Mouse (Mus musculus) C2C12 (cell line): Measurements from ENCODE around the gene C87499. TPM values are rescaled to one million over a fixed set of nuclear protein-coding genes. Genes with fewer than 3 reads are reported as not detected.
A peak's percentile ranks its signal among the peaks of the same experiment; 100 is the strongest.

ENCODE experiments used
- H3K27me3 ChIP-seq: one replicate; pipeline ENCODE4 v1.6.1; 2011; ENCODE audit not compliant: control insufficient read depth, insufficient read depth, insufficient read length
- H3K36me3 ChIP-seq: one replicate; pipeline ENCODE4 v1.6.1; 2011; ENCODE audit not compliant: control insufficient read depth, insufficient read depth
- H3K4me3 ChIP-seq: one replicate; pipeline ENCODE4 v1.5.1; 2011; ENCODE audit warnings: mild to moderate bottlenecking, control low read depth; ENCODE audit not compliant: poor library complexity, insufficient read depth, severe bottlenecking
- H3K79me2 ChIP-seq: one replicate; pipeline ENCODE4 v1.6.1; 2011; ENCODE audit not compliant: control insufficient read depth, insufficient read depth
- H3K79me3 ChIP-seq: one replicate; pipeline ENCODE4 v1.6.1; 2011; ENCODE audit warnings: low read depth, control low read depth
- H3ac ChIP-seq: one replicate; pipeline ENCODE3; 2011; ENCODE audit warnings: low read depth; ENCODE audit not compliant: control insufficient read depth, insufficient read length
- CEBPB ChIP-seq: IDR thresholded peaks from one replicate; pipeline ENCODE4 v1.6.1; 2011; ENCODE audit warnings: low read depth, mild to moderate bottlenecking, control low read depth, moderate library complexity
- CTCF ChIP-seq: IDR thresholded peaks from one replicate; pipeline ENCODE4 v1.5.1; 2011; ENCODE audit not compliant: control insufficient read depth, insufficient read depth, insufficient read length
- FOSL1 ChIP-seq: IDR thresholded peaks from one replicate; pipeline ENCODE4 v1.8.0; 2011; ENCODE audit warnings: mild to moderate bottlenecking, low read length; ENCODE audit not compliant: poor library complexity, insufficient read depth, severe bottlenecking
- MAX ChIP-seq: IDR thresholded peaks from one replicate; pipeline ENCODE4 v1.6.1; 2011; ENCODE audit warnings: mild to moderate bottlenecking, control low read depth
- MYOD1 ChIP-seq: IDR thresholded peaks from one replicate; pipeline ENCODE4 v1.6.1; 2011; ENCODE audit warnings: low read depth; ENCODE audit not compliant: control insufficient read depth, insufficient read length
- MYOG ChIP-seq: IDR thresholded peaks from one replicate; pipeline ENCODE4 v1.6.1; 2011; ENCODE audit not compliant: control insufficient read depth, insufficient read length; ENCODE audit errors: extremely low read depth
- USF1 ChIP-seq: IDR thresholded peaks from one replicate; pipeline ENCODE4 v1.6.1; 2011; ENCODE audit warnings: low read depth, mild to moderate bottlenecking, control low read depth, moderate library complexity
- polyA plus RNA-seq: library from polyadenylated mRNA; unstranded; fragments of >200 nt; fragmentation: generic; extraction: Trizol; gene quantifications from one replicate; pipeline ENCODE4 v1.2.1, GENCODE M21; 2012; ENCODE audit warnings: missing spikeins

Gene C87499
- polyA plus RNA-seq, 1 experiment = not detected

DNA sequence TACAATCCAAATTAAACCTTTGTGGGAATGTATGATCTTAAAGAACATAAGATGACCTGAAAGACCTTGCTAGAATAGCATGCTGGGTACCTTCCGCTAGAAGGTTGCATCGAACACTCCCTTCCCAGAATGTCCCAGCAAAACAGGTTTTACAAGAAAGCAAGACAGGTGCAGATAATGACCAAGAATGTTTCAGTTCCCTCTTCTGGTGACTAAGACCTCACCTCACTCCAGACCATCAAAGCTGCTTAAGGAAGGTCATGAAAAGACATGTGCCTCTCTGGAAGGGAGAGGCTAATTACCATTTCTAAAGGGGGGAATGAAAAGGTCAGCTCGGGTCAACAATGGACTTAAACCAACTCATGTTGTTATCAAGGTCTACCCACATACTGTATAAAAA lies 19.4 kb upstream of the C87499 start:
- no peaks in the 10 kb centered on the region for H3K27me3 ChIP-seq
- H3K79me3 ChIP-seq = no peaks in the 10 kb centered on the region
- no peaks in the 10 kb centered on the region for H3K36me3 ChIP-seq
- TF ChIP-seq CEBPB = no peak
- TF ChIP-seq FOSL1 = no peak
- TF ChIP-seq MAX = no peak
- no peak for TF ChIP-seq CTCF
- no peak for TF ChIP-seq USF1
- no peak for TF ChIP-seq MYOD1
- H3K79me2 ChIP-seq = no peaks in the 10 kb centered on the region
- H3ac ChIP-seq = no peak overlapping the region
- H3K4me3 ChIP-seq = no peak overlapping the region

DNA sequence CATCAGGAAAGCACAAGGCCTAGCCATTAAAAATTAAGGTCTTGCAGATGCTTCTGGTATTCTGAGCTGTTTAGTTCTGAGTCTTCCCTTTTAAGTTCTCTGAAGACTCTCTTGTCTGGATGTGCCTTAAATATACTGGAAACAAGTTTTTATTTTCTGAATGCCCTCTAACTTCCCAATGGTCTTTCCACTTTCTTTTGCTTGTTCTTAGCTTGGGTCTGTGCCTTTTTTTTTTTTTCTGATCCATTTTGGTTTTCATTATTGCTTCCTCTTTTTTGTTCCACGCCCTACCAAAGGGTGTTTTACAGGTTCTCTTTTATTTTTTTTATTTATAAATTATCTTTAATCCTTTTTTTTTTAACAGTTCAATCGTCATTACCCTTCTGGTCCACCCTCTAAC lies 10.1 kb upstream of the C87499 start, which contains the start of gene Ifna13:
TSS of gene Ifna13 (minus strand) at position 101 of the 400 bp plus-strand sequence.
- TF ChIP-seq MYOG = no peak
- no peak for TF ChIP-seq CEBPB
- Histone ChIP-seq H3K4me3 (no peak within 1 kb of the TSS), H3K36me3 (no peaks in the 10 kb centered on the region), H3K79me3 (no peaks in the 10 kb centered on the region), H3K27me3 (no peaks in the 10 kb centered on the region), H3K79me2 (no peaks in the 10 kb centered on the region), H3ac (no peak within 1 kb of the TSS)

- TF ChIP-seq CTCF (no peak), FOSL1 (no peak), MAX (no peak), CEBPB (no peak), MYOD1 (no peak), USF1 (no peak), MYOG (no peak)
- Histone ChIP-seq H3K27me3 (no peaks in the 10 kb centered on the region), H3K36me3 (no peaks in the 10 kb centered on the region), H3K79me2 (no peaks in the 10 kb centered on the region), H3ac (no peak overlapping the region), H3K79me3 (no peaks in the 10 kb centered on the region), H3K4me3 (no peak overlapping the region)
Measured at GRCm38 (mm10) chr4:88642526-88642925, 8.3 kb upstream of the C87499 start.

GRCm38 (mm10) chr4:88641077-88641831 lies 7.0 kb upstream of the C87499 start:
- Histone ChIP-seq H3ac (peak overlapping the region; percentile 62), H3K27me3 (no peaks in the 10 kb centered on the region), H3K4me3 (peak overlapping the region; percentile 34), H3K79me3 (no peaks in the 10 kb centered on the region), H3K79me2 (no peaks in the 10 kb centered on the region), H3K36me3 (no peaks in the 10 kb centered on the region)
- TF ChIP-seq CTCF = peak; percentile 76
- no peak for TF ChIP-seq FOSL1
- no peak for TF ChIP-seq CEBPB
- peak; percentile 5 for TF ChIP-seq MYOD1

- no peaks in the 10 kb centered on the region for H3K79me3 ChIP-seq
- H3K27me3 ChIP-seq = no peaks in the 10 kb centered on the region
- H3K36me3 ChIP-seq = no peaks in the 10 kb centered on the region
- H3K4me3 ChIP-seq = peak overlapping the region; percentile 34
- H3ac ChIP-seq = peak overlapping the region; percentile 62
- TF ChIP-seq MAX = no peak
- no peak for TF ChIP-seq MYOD1
- TF ChIP-seq CTCF = no peak
- no peak for TF ChIP-seq USF1
- TF ChIP-seq CEBPB = no peak
- TF ChIP-seq FOSL1 = no peak
- TF ChIP-seq MYOG = no peak
- H3K79me2 ChIP-seq = no peaks in the 10 kb centered on the region
Measured at GRCm38 (mm10) chr4:88640704-88641076, 6.5 kb upstream of the C87499 start.

- no peaks in the 10 kb centered on the region for H3K79me3 ChIP-seq
- no peak for TF ChIP-seq CEBPB
- TF ChIP-seq MYOD1 = no peak
- TF ChIP-seq MYOG = no peak
- TF ChIP-seq MAX = no peak
- no peak within 1 kb of the TSS for H3ac ChIP-seq
Measured at GRCm38 (mm10) chr4:88603276-88603675, 30.9 kb downstream of the C87499 start, which contains the start of gene Ifna12. TSS of gene Ifna12 (minus strand) at chr4:88603376.

More at GRCm38 (mm10) chr4:88603276-88603675, 30.9 kb downstream of the C87499 start, which contains the start of gene Ifna12:
- Histone ChIP-seq H3K27me3 (no peaks in the 10 kb centered on the region), H3K79me2 (no peaks in the 10 kb centered on the region), H3K36me3 (no peaks in the 10 kb centered on the region), H3K4me3 (no peak within 1 kb of the TSS)
